Mouse (Mus musculus) embryonic facial prominence, embryonic 15.5 days (tissue): ENCODE data around the gene Stard10. TPM values are rescaled to one million over a fixed set of nuclear protein-coding genes. Genes with fewer than 3 reads are reported as not detected.

Source experiments
- ATAC-seq: fragments of 200-750 bp; cut with Nextera tagmentation; 2 replicates; pipeline ENCODE4 v1.8.0; 2017; ENCODE audit warnings: low read depth, moderate TSS enrichment; ENCODE audit not compliant: insufficient number of reproducible peaks, low FRiP score, low TSS enrichment
- H3K27ac ChIP-seq: fragments of 300-500 bp; sonication (generic); replicated peaks from 2 replicates; pipeline ENCODE4 v1.5.1; 2015; ENCODE audit warnings: mild to moderate bottlenecking, inconsistent platforms
- H3K27me3 ChIP-seq: fragments of 300-500 bp; sonication (generic); 2 replicates; pipeline ENCODE4 v1.6.1; 2015; ENCODE audit warnings: inconsistent platforms
- H3K36me3 ChIP-seq: fragments of 300-500 bp; sonication (generic); 2 replicates; pipeline ENCODE4 v1.6.1; 2015; ENCODE audit warnings: mild to moderate bottlenecking, inconsistent platforms
- H3K4me1 ChIP-seq: fragments of 300-500 bp; sonication (generic); 2 replicates; pipeline ENCODE4 v1.6.1; 2015; ENCODE audit warnings: inconsistent platforms
- H3K4me2 ChIP-seq: fragments of 300-500 bp; sonication (generic); replicated peaks from 2 replicates; pipeline ENCODE4 v1.6.1; 2015; ENCODE audit warnings: mild to moderate bottlenecking, inconsistent platforms
- H3K4me3 ChIP-seq: fragments of 300-500 bp; sonication (generic); replicated peaks from 2 replicates; pipeline ENCODE4 v1.5.1; 2015; ENCODE audit warnings: mild to moderate bottlenecking, inconsistent platforms
- H3K9ac ChIP-seq: fragments of 300-500 bp; sonication (generic); 2 replicates; pipeline ENCODE4 v1.6.1; 2015; ENCODE audit warnings: inconsistent platforms
- H3K9me3 ChIP-seq: fragments of 300-500 bp; sonication (generic); replicated peaks from 2 replicates; pipeline ENCODE4 v1.6.1; 2016; ENCODE audit warnings: inconsistent platforms
- WGBS: fragments of 180-500 bp; shearing (Covaris S2); methylation state at CpG from one replicate; pipeline ENCODE4 v1.1.7; 2015; 5-methylcytosine and 5-hydroxymethylcytosine counted together
- polyA plus RNA-seq: library from polyadenylated mRNA; unstranded; fragments of >200 nt; fragmentation: Nextera tagmentation; extraction: Ambion mirVana; gene quantifications from 2 replicates; pipeline ENCODE4 v1.2.1, GENCODE M21; 2015

The Stard10 gene
- polyA plus RNA-seq, 1 experiment from 2014 or later = 33.9 TPM

DNA sequence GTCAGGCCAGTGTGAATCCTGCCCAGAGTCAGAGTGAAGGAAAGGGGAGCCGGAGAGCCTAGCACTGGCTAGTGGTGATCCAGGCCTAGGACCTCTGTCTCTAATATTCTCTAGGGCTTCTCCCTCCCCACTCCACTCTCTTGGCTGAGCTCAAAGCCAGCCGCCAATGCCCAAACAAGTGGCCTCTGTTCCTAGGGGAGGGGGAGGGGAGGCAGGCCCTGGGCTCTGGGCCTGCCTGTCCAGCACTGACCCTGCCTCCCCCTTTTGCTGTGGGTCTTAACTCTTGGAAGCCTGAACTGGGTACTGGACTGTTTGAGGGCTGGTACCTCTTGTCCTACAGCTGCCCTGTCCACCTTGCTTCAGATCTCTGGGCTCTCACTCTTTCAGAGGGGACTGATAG, 33.0 kb downstream of the Stard10 start:
- ATAC-seq = no peak
- Histone ChIP-seq H3K9me3 (no peaks in the 10 kb centered on the region), H3K4me1 (peaks cover 22% of the 10 kb centered on the region), H3K9ac (no peak overlapping the region), H3K27me3 (no peaks in the 10 kb centered on the region; the same call in 1 of the 2 replicates), H3K27ac (no peak overlapping the region), H3K36me3 (0 out of 2 replicates have a peak, but pooled peaks cover 5% of the 10 kb centered on the region), H3K4me2 (no peak overlapping the region), H3K4me3 (no peak overlapping the region)
- 39% methylated on average over 2 of the region's 2 CpGs for WGBS

DNA sequence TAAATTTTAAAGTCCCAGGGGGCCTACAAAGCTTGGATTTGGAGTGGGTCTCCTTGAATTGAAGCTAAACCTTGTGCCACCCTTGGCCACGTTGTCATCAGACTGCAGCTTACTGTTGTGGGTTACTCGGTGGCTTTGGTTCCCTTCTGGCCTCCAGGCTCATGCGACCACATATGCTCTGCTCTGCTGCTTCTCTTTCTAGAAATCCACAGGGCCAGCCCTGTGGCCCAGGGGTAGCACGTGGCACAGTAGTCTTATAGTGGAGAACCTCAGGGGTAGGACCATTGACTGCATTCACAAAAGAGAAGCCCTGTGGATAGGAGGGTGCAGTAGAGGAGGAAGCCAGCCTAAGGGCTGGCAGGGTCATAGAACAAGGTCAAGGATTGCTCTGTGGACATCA, 35.5 kb downstream of the Stard10 start:
- ATAC-seq = no peak
- H3K4me2 ChIP-seq = no peak overlapping the region
- no peaks in the 10 kb centered on the region; the same call in 1 of the 2 replicates for H3K27me3 ChIP-seq
- H3K36me3 ChIP-seq = no peaks in the 10 kb centered on the region
- no peak overlapping the region for H3K27ac ChIP-seq
- 72% methylated on average over 4 of the region's 4 CpGs for WGBS
- H3K4me1 ChIP-seq = peaks cover 17% of the 10 kb centered on the region
- H3K9ac ChIP-seq = no peak overlapping the region
- no peak overlapping the region for H3K4me3 ChIP-seq
- no peaks in the 10 kb centered on the region for H3K9me3 ChIP-seq

- no peak overlapping the region for H3K9ac ChIP-seq
- no peak overlapping the region for H3K4me3 ChIP-seq
- ATAC-seq = no peak
- no peak overlapping the region for H3K4me2 ChIP-seq
- H3K36me3 ChIP-seq = no peaks in the 10 kb centered on the region
- no peak overlapping the region for H3K27ac ChIP-seq
- H3K27me3 ChIP-seq = no peaks in the 10 kb centered on the region; the same call in 1 of the 2 replicates
- H3K4me1 ChIP-seq = no peaks in the 10 kb centered on the region
- WGBS = 73% methylated on average over 5 of the region's 5 CpGs
- no peaks in the 10 kb centered on the region for H3K9me3 ChIP-seq
Measured at GRCm38 (mm10) chr7:101354423-101354822, 37.5 kb downstream of the Stard10 start.

- 82% methylated on average over 6 of the region's 6 CpGs for WGBS
- ATAC-seq = no peak
- no peaks in the 10 kb centered on the region for H3K36me3 ChIP-seq
- no peaks in the 10 kb centered on the region for H3K9me3 ChIP-seq
- no peak overlapping the region for H3K9ac ChIP-seq
- peaks cover under 1% of the 10 kb centered on the region for H3K4me1 ChIP-seq
- no peak overlapping the region for H3K27ac ChIP-seq
- H3K4me3 ChIP-seq = no peak overlapping the region
- H3K4me2 ChIP-seq = no peak overlapping the region
- H3K27me3 ChIP-seq = no peaks in the 10 kb centered on the region
Measured at GRCm38 (mm10) chr7:101355551-101356100, 38.7 kb downstream of the Stard10 start.

GRCm38 (mm10) chr7:101356868-101357267, 40.0 kb downstream of the Stard10 start:
- no peak overlapping the region for H3K9ac ChIP-seq
- WGBS = 54% methylated on average over 3 of the region's 3 CpGs

GRCm38 (mm10) chr7:101360406-101360805, 43.5 kb downstream of the Stard10 start:
- 51% methylated on average over 3 of the region's 3 CpGs for WGBS
- Histone ChIP-seq H3K27me3 (no peaks in the 10 kb centered on the region), H3K9me3 (no peaks in the 10 kb centered on the region), H3K4me2 (no peak overlapping the region), H3K9ac (no peak overlapping the region), H3K4me3 (no peak overlapping the region), H3K27ac (no peak overlapping the region), H3K4me1 (peaks cover 15% of the 10 kb centered on the region), H3K36me3 (no peaks in the 10 kb centered on the region)
- no peak for ATAC-seq

More at GRCm38 (mm10) chr7:101356868-101357267, 40.0 kb downstream of the Stard10 start:
- Histone ChIP-seq H3K36me3 (no peaks in the 10 kb centered on the region), H3K9me3 (no peaks in the 10 kb centered on the region), H3K27me3 (no peaks in the 10 kb centered on the region), H3K4me1 (peaks cover 11% of the 10 kb centered on the region), H3K4me3 (no peak overlapping the region), H3K27ac (no peak overlapping the region), H3K4me2 (no peak overlapping the region)
- ATAC-seq = no peak

DNA sequence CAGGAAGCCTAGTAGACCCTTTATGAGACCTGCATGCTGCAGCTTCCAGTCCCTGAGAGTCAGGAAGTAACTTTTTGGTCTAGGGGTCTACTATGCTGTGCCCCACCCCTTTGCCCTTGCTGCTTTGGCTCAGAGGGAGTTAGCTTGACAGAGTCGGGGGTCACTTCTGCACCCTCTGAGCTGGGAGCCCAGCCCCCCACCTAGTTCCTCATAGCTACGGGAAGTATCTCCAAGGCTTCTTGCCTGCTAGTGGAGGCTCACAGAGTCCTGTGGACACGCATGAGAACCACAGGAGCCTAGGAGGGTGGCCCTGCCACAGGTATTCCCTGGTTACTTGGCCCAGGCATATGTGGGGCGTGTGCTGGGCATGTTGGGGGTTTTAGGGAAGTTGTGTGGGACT, 44.1 kb downstream of the Stard10 start:
- peaks cover 15% of the 10 kb centered on the region for H3K4me1 ChIP-seq
- WGBS = 71% methylated on average over 4 of the region's 4 CpGs
- H3K27ac ChIP-seq = no peak overlapping the region

GRCm38 (mm10) chr7:101361767-101362166, 44.9 kb downstream of the Stard10 start:
- Histone ChIP-seq H3K9me3 (no peaks in the 10 kb centered on the region), H3K4me2 (no peak overlapping the region), H3K4me3 (no peak overlapping the region), H3K27ac (no peak overlapping the region; the same call in 1 of the 2 replicates), H3K27me3 (no peaks in the 10 kb centered on the region), H3K9ac (no peak overlapping the region), H3K4me1 (peaks cover 15% of the 10 kb centered on the region), H3K36me3 (no peaks in the 10 kb centered on the region)
- whole genome bisulfite sequencing = 62% methylated on average over 4 of the region's 4 CpGs
- no peak for ATAC-seq

More for the DNA sequence above, 44.1 kb downstream of the Stard10 start:
- H3K9me3 ChIP-seq = no peaks in the 10 kb centered on the region
- H3K9ac ChIP-seq = no peak overlapping the region
- H3K36me3 ChIP-seq = no peaks in the 10 kb centered on the region
- no peak overlapping the region for H3K4me2 ChIP-seq
- H3K27me3 ChIP-seq = no peaks in the 10 kb centered on the region
- ATAC-seq = no peak
- no peak overlapping the region for H3K4me3 ChIP-seq

DNA sequence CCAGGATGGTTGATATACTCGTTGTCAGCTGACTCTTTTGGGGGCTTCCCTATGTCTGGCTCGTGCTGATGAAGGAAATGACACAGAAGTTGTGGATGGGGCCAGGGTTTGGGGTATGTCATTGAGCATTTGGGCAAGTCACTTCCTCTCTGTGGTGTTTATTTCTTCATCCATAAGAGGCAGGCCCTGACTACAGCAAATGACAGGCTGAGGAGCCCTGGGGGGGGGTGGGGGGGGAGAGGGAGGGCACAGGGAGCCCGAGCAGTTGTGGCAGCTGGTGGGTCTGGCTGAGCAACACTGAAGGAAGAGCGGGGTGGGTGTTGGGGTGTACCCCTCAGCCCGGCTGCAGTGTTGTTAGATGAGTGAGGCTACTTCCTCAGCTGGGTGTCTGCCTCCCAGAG, 45.9 kb downstream of the Stard10 start:
- H3K9me3 ChIP-seq = no peaks in the 10 kb centered on the region
- WGBS = 50% methylated on average over 5 of the region's 5 CpGs
- no peak for ATAC-seq
- H3K36me3 ChIP-seq = no peaks in the 10 kb centered on the region
- no peak overlapping the region for H3K27ac ChIP-seq
- no peak overlapping the region for H3K4me3 ChIP-seq
- H3K9ac ChIP-seq = no peak overlapping the region
- H3K4me2 ChIP-seq = no peak overlapping the region
- H3K4me1 ChIP-seq = peaks cover 15% of the 10 kb centered on the region
- H3K27me3 ChIP-seq = no peaks in the 10 kb centered on the region

DNA sequence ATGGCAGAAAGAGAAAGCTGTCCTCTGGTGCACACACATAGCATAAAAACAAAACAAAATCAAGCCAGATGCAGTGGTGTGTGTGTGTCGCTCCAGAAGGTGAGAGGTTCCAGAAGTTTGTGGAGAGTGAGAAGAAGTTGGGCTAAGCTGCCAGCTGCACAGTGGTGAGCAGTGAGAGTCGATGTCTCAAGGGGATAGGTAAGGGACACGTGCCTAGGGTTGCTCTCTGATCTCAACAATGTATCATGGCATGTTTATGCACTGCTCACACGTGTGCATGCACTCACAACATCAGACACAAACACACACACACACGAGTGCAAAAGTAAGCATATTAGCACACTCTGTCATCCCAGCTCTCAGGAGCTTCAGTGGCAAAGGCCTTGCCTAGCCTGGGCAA, 47.0 kb downstream of the Stard10 start:
- no peak for ATAC-seq
- Histone ChIP-seq H3K4me2 (no peak overlapping the region), H3K27ac (no peak overlapping the region), H3K4me1 (peaks cover 15% of the 10 kb centered on the region), H3K27me3 (no peaks in the 10 kb centered on the region), H3K4me3 (no peak overlapping the region), H3K9ac (no peak overlapping the region), H3K9me3 (no peaks in the 10 kb centered on the region), H3K36me3 (no peaks in the 10 kb centered on the region)
- 66% methylated on average over 5 of the region's 5 CpGs for WGBS

- no peak for ATAC-seq
- Histone ChIP-seq H3K27me3 (no peaks in the 10 kb centered on the region), H3K4me1 (no peaks in the 10 kb centered on the region), H3K36me3 (no peaks in the 10 kb centered on the region), H3K27ac (no peak overlapping the region), H3K4me2 (no peak overlapping the region), H3K4me3 (no peak overlapping the region), H3K9ac (no peak overlapping the region), H3K9me3 (no peaks in the 10 kb centered on the region)
- whole genome bisulfite sequencing = 60% methylated on average over 11 of the region's 11 CpGs
Measured at GRCm38 (mm10) chr7:101367901-101368852, 51.3 kb downstream of the Stard10 start.
